In genomic region chr3:18637553-18637952, GRCm38 (mm10) we compare ENCODE assay signal across 22 mouse cellular contexts.
DNase-seq lines count a peak whose midpoint lies in the region; TF ChIP-seq lines count a peak whose summit lies in the region.
"Had no signal": no experiment of that assay in that cellular context is flagged by ENCODE, and none has a peak within 500 bp of the region (broad histone marks: within the 10 kb centered on the region; RNA-seq: fewer than 3 reads in every experiment).

No protein-coding gene starts in this region.

- peak; percentile 62 for DNase-seq in testis, postnatal 14 days (ENCODE audit: low spot score)
- no peak for DNase-seq in right cerebral cortex, adult 18-20 months
- no peak for DNase-seq in right cerebral cortex, postnatal 10 days (ENCODE audit: low spot score in 2 of 2)
- DNase-seq: adrenal gland, adult 8-10 months; adrenal gland, postnatal 14 days; adrenal gland, postnatal 36 days; B cell, adult 2 months; cerebellum, adult 11 months; cerebellum, adult 18-20 months; cerebellum, adult 8-10 months; cerebellum, adult 9-11 months; cerebellum, postnatal 14 days; cerebellum, postnatal 36 days; embryo, embryonic 11 days had no signal

- H3K4me3 ChIP-seq in C2C12 (ENCODE audit: insufficient read depth, poor library complexity, severe bottlenecking) (no peak overlapping the region), myocyte (no peak overlapping the region)
- H3K4me3 ChIP-seq: embryonic facial prominence, embryonic 13.5 days; embryonic facial prominence, embryonic 15.5 days; erythroblast, embryonic 14.5 days; forebrain, embryonic 10.5 days; forebrain, embryonic 12.5 days had no signal

- no peaks in the 10 kb centered on the region for H3K79me3 ChIP-seq in C2C12 (ENCODE audit: low read depth)

- TF ChIP-seq CTCF in C2C12 (IDR thresholded peaks at IDR 0.05; ENCODE audit: control insufficient read depth, insufficient read depth, insufficient read length) = no peak

- H3K79me2 ChIP-seq in C2C12 (ENCODE audit: control insufficient read depth, insufficient read depth) (no peaks in the 10 kb centered on the region), myocyte (ENCODE audit: control insufficient read depth, insufficient read depth) (no peaks in the 10 kb centered on the region)

- H3K27me3 ChIP-seq in C2C12 (ENCODE audit: control insufficient read depth, insufficient read depth, insufficient read length) (no peaks in the 10 kb centered on the region), myocyte (ENCODE audit: control insufficient read depth, insufficient read depth, insufficient read length) (no peaks in the 10 kb centered on the region)
- H3K27me3 ChIP-seq: embryonic facial prominence, embryonic 13.5 days; embryonic facial prominence, embryonic 15.5 days; forebrain, embryonic 12.5 days; Patski had no signal

- H3ac ChIP-seq in C2C12 (ENCODE audit: control insufficient read depth, insufficient read length, low read depth) (no peak overlapping the region), myocyte (ENCODE audit: control insufficient read depth, insufficient read length) (no peak overlapping the region)

- no peak for TF ChIP-seq POLR2A in myocyte (IDR thresholded peaks at IDR 0.05; ENCODE audit: insufficient read length, low read depth)

- H3K4me2 ChIP-seq in myocyte (ENCODE audit: low read depth) = no peak overlapping the region
- H3K4me2 ChIP-seq: embryonic facial prominence, embryonic 13.5 days; embryonic facial prominence, embryonic 15.5 days; forebrain, embryonic 12.5 days had no signal

- no peaks in the 10 kb centered on the region for H3K36me3 ChIP-seq in C2C12 (ENCODE audit: control insufficient read depth, insufficient read depth)
- no peaks in the 10 kb centered on the region for H3K36me3 ChIP-seq in myocyte (ENCODE audit: control insufficient read depth, insufficient read depth)
- H3K36me3 ChIP-seq: embryonic facial prominence, embryonic 13.5 days; embryonic facial prominence, embryonic 15.5 days; forebrain, embryonic 10.5 days; forebrain, embryonic 12.5 days had no signal

TF ChIP-seq in C2C12, 6 proteins besides CTCF, POLR2A, EP300 and RAD21:
- TF ChIP-seq CEBPB (IDR thresholded peaks at IDR 0.05; ENCODE audit: low read depth) (no peak), MYOD1 (IDR thresholded peaks at IDR 0.05; ENCODE audit: control insufficient read depth, insufficient read length, low read depth) (peak; percentile 49), MYOG (IDR thresholded peaks at IDR 0.05; ENCODE audit: control insufficient read depth, extremely low read depth, insufficient read length) (no peak), FOSL1 (IDR thresholded peaks at IDR 0.05; ENCODE audit: insufficient read depth, low read length, poor library complexity, severe bottlenecking) (no peak), USF1 (IDR thresholded peaks at IDR 0.05; ENCODE audit: low read depth) (no peak), MAX (IDR thresholded peaks at IDR 0.05) (no peak)

TF ChIP-seq in myocyte, 11 proteins besides CTCF, POLR2A, EP300 and RAD21:
- TF ChIP-seq CEBPB (IDR thresholded peaks at IDR 0.05; ENCODE audit: insufficient read depth, poor library complexity, severe bottlenecking) (0 out of 2 replicates have a peak, but pooled peaks have one; percentile 19), MYOG (IDR thresholded peaks at IDR 0.05; ENCODE audit: control insufficient read depth in 1 of 3, insufficient read depth in 1 of 3, insufficient read length in 2 of 3, low read depth in 2 of 3) (peak in 1 of 3 experiments; percentile 49), REST (IDR thresholded peaks at IDR 0.05; ENCODE audit: insufficient read depth, insufficient read length) (no peak), USF1 (IDR thresholded peaks at IDR 0.05; ENCODE audit: low read depth) (no peak), SRF (IDR thresholded peaks at IDR 0.05; ENCODE audit: control insufficient read depth, insufficient read length, low read depth) (no peak), MYOD1 (IDR thresholded peaks at IDR 0.05; ENCODE audit: control insufficient read depth in 1 of 3, insufficient read length in 2 of 3, low read depth in 2 of 3) (peak in 2 of 3 experiments; percentile 60 to 72), TCF12 (IDR thresholded peaks at IDR 0.05; ENCODE audit: insufficient read depth, poor library complexity, severe bottlenecking) (no peak), MAX (IDR thresholded peaks at IDR 0.05; ENCODE audit: low read depth) (no peak), E2F4 (IDR thresholded peaks at IDR 0.05; ENCODE audit: insufficient read depth) (no peak), TCF3 (IDR thresholded peaks at IDR 0.05; ENCODE audit: insufficient read length, low read depth) (no peak), POLR2AphosphoS2 (IDR thresholded peaks at IDR 0.05; ENCODE audit: insufficient read length, low read depth) (no peak)
